Mouse (Mus musculus): Measurements from ENCODE around the gene Sugp1.
"Not testable (repeated sequence)": the region's sequence is repeated elsewhere in the genome, so short reads cannot be mapped to it uniquely, and the experiment has no call there.

The Sugp1 gene

GRCm38 (mm10) chr8:70042583-70043455 is at the start of gene Sugp1, which contains the start of gene Mau2:
TSS of gene Sugp1 (plus strand) at chr8:70042813.
TSS of gene Mau2 (minus strand) at chr8:70042734.
- DNase-seq (ENCODE audit: low read depth, low spot score): peak; percentile 99

GRCm38 (mm10) chr8:69995422-69995775 is 47.2 kb upstream of the Sugp1 start:
- no peak for DNase-seq (ENCODE audit: low read depth, low spot score)

GRCm38 (mm10) chr8:69995776-69996588 is 46.6 kb upstream of the Sugp1 start, which contains the start of gene Gatad2a:
TSS of gene Gatad2a (minus strand) at chr8:69996384.
- peak; percentile 100 for DNase-seq (ENCODE audit: low read depth, low spot score)

GRCm38 (mm10) chr8:69996589-69997285 is 45.9 kb upstream of the Sugp1 start:
- DNase-seq (ENCODE audit: low read depth, low spot score): no peak

- no peak for DNase-seq (ENCODE audit: low read depth, low spot score)
Observed at GRCm38 (mm10) chr8:69998706-69999105, 43.9 kb upstream of the Sugp1 start.

GRCm38 (mm10) chr8:69999236-69999635 is 43.4 kb upstream of the Sugp1 start:
- no peak for DNase-seq (ENCODE audit: low read depth, low spot score)

- no peak for DNase-seq (ENCODE audit: low read depth, low spot score)
Observed at GRCm38 (mm10) chr8:70000226-70000625, 42.4 kb upstream of the Sugp1 start.

- peak; percentile 71 for DNase-seq (ENCODE audit: low read depth, low spot score)
Observed at GRCm38 (mm10) chr8:70001176-70001891, 41.3 kb upstream of the Sugp1 start.

GRCm38 (mm10) chr8:70001892-70002191 is 40.8 kb upstream of the Sugp1 start:
- DNase-seq (ENCODE audit: low read depth, low spot score): not testable (repeated sequence)

- no peak for DNase-seq (ENCODE audit: low read depth, low spot score)
Observed at GRCm38 (mm10) chr8:70003204-70003657, 39.4 kb upstream of the Sugp1 start.

GRCm38 (mm10) chr8:70004345-70004744 is 38.3 kb upstream of the Sugp1 start:
- no peak for DNase-seq (ENCODE audit: low read depth, low spot score)

GRCm38 (mm10) chr8:70005178-70005577 is 37.4 kb upstream of the Sugp1 start:
- DNase-seq (ENCODE audit: low read depth, low spot score): no peak

- DNase-seq (ENCODE audit: low read depth, low spot score): not testable (repeated sequence)
Observed at GRCm38 (mm10) chr8:70010796-70011195, 31.8 kb upstream of the Sugp1 start.

- no peak for DNase-seq (ENCODE audit: low read depth, low spot score)
Observed at GRCm38 (mm10) chr8:70012350-70012749, 30.3 kb upstream of the Sugp1 start.

GRCm38 (mm10) chr8:70012763-70013162 is 29.9 kb upstream of the Sugp1 start:
- no peak for DNase-seq (ENCODE audit: low read depth, low spot score)

- no peak for DNase-seq (ENCODE audit: low read depth, low spot score)
Observed at GRCm38 (mm10) chr8:70015017-70015416, 27.6 kb upstream of the Sugp1 start.

- DNase-seq (ENCODE audit: low read depth, low spot score): no peak
Observed at GRCm38 (mm10) chr8:70023596-70023995, 19.0 kb upstream of the Sugp1 start.

- DNase-seq (ENCODE audit: low read depth, low spot score): no peak
Observed at GRCm38 (mm10) chr8:70026151-70026550, 16.5 kb upstream of the Sugp1 start.

GRCm38 (mm10) chr8:70030255-70030654 is 12.4 kb upstream of the Sugp1 start:
- no peak for DNase-seq (ENCODE audit: low read depth, low spot score)

GRCm38 (mm10) chr8:70037994-70038393 is 4.6 kb upstream of the Sugp1 start:
- no peak for DNase-seq (ENCODE audit: low read depth, low spot score)

GRCm38 (mm10) chr8:70041885-70042546 is 597 bp upstream of the Sugp1 start:
- DNase-seq (ENCODE audit: low read depth, low spot score): peak; percentile 7
